Mouse (Mus musculus) 416B (cell line): ENCODE results near the gene Snx9.

Experiments
- DNase-seq: peaks from one replicate; pipeline ENCODE4 v3.0.0; 2011; ENCODE audit warnings: low read depth

The Snx9 gene

DNA sequence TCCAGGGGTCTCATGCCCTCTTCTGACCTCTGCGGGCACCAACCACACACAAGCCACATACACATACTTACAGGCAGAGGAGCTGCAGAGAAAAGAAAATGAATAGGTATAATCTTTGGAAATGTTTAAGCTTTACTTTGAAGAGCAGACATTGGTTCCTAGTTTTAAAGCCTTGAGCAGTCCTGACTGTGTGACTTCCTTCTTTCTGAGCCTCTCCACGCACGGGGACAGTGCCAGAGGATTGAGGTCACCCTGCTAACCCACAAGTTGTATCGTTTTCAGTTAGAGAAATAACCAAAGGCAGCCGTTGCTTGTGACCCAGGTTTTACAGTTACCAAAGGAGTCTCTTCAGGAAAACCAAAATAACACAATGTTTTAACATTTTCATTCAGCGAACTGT lies 87.9 kb downstream of the Snx9 start:
- DNase-seq, result peak; percentile 34

DNA sequence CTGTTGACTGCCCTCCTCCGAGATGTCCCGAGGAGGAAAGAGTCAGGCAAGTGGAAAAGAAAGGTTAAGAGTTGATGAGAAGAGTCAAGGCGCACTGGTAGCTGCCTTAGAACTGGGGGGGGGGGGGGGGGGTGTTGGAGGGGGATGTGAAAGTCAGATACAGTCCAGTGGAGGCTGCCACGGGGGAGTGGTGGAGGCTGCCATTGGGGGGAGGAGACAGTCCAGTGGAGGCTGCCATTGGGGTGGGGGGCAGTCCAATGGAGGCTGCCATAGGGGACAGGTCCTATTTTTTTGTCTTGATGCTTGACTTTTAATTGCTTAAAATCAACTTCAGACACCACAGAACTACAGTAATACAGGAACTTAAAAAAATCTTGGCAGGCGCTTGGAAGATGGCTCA lies 91.0 kb downstream of the Snx9 start:
- no peak for DNase-seq

DNA sequence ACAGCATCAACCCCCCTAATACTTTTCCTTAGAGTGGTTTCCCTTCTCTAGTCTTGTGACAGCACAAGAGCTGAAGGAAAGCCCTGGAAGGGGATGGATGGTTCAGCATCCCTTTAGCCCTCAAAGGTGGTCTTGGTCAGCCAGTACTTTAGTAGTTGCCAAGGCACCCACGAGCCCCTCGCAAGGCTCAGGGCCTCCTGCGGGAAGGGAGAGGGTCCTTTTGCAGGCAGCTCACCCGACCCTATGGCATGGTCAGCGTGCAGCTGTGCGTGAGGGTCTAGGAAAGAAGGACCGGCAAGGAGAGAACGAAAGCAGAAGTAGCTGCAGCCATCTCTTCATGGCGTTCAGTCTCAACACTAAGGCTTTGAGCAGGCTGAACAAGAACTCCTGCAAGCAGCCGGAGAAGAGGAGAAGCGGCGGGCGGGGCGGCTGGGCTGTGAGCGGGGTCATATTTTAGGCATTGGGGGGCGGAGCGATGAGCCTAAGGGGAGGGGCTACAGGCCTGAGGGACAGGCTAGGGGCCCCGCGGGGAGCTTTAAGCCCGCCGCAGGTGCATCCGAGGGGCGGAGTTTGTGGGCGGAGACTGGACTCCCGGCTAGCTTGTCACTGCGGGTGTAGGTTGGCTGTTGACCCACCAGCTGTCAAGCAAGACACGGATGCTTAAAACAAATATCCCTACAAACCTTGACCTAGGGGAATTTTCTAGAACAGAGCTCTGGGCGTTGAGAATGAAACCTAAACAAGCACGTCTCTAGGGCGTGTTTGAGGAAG lies 93.6 kb downstream of the Snx9 start:
- DNase-seq, result peak; percentile 93

DNA sequence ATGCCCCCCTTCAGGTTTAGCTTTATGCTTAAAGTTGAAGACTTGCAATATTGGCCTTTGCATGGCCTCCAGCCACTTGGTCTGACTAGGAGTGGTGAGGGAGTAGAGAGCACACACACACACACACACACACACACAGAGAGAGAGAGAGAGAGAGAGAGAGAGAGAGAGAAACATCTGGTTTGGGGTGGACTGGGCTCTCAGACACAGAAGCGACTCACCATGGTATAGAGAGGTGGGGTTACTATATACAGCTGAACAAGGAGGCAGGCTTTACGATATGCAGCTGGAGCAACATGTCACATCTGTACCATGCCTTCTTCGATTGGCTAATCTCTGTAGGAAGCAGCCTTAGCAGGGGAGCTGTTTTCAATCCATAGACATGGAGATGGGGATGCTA lies 94.6 kb downstream of the Snx9 start:
- DNase-seq, result peak; percentile 24

DNA sequence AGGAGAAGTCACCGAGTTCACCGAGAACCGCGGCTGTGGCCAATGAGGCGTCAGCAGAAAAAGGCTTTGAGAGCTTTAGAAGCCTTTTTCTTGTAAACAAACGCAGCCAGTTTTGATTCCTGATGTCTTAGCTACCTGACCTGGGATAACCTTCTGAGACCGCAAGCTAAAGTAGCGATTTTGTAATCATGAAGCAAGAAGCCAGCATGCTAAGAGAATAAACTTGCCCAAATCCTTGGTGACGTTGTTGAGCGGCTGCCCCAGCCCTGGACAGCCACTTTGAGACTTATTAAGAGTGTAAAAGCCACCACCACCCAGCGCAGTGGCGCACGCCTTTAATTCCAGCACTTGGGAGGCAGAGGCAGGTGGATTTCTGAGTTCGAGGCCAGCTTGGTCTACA lies 95.1 kb downstream of the Snx9 start:
- no peak for DNase-seq

DNA sequence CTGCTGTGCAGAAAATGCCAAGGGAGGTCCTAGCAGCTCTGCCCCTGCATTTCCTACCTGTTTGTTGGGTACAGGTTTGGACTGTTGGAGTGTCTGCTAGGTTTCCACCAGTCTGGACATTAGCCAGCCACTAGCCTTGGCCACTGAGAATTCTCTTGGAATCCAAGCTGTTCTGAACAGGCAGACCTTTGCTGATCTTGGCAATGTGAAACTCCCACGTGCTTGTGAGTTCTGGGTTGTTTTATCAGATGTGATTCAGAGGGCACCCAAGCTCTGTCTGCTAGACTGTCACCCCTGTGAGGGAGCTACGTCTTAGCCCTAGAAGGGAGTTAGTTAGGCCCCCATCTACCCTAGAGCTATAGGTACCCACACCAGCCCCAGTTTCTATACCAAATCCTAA lies 96.3 kb downstream of the Snx9 start:
- no peak for DNase-seq

DNA sequence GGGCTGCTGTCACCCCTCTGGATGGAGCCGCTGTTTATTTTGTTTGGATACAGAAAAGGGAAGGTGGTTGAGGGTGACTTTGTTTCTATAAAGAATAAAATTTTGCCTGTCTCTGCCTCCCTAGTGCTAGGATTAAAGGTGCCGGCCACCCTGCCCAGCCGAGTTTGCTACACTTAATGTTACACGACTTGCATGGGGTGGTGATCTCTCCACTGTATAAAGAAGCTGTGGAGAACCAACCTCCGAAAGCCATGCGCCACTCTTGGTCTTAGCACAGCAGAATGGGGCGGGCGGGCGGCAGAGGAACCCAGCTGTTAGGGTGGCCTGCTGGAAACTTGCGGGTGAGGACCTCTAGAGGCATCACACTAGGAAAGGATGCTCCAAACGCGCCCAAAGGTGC lies 98.7 kb downstream of the Snx9 start:
- DNase-seq, result no peak

DNA sequence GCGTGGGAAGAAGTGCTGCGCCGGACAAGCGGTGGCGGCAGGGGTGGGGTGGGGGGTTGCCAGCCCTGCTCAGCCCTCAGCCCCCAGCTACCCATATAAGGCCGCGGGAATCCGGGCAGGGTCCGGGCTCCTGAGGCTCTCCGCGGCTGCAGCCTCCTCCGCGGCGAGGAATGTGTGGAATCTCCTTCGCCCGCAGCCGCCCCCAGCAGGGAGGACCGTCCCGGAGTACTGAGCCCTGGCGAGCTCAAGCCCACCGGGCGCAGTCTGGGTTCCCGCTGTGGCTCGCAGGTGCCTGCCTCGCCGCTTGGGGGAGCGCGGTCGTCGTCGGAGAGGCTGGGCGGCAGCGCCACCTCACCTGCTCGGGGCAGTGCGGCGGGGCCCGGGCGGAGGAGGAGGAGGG lies 99.7 kb downstream of the Snx9 start:
- DNase-seq, result peak; percentile 69

DNA sequence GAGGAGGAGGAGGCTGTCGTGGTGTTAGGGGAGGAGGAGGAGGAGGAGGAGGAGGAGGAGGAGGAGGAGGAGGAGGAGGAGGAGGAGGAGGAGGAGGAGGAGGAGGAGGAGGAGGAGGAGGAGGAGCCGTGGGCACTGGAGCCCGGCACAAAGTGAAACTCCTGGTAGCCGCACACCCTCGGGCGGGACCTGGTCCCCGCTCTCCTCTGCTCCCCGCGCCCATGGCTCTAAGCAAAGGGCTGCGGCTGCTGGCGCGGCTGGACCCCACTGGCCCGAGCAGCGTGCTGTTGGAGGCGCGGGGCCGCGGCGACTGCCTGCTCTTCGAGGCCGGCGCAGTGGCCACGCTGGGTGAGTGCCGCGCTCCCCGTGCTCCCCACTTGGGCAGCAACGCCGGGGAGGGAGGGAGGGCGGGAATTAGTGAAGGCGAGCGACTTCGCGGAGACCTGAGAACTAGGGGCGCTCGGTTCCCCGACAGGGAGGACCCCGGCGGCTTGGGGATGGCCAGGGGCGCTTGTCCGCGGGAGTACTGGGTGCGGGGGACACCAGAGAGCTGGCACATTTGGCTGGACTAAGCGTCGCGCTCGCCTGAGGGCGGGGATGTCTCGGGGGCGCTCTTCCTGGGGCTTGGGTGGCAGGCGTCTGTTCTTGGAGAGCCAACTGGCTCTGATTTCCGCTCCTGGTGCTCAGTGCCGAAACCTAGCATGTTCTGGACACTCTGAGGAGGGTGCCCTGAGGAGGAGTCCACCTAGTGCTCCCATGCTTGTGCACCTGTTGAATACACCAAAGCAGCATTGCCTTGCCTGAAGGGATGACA lies 100.3 kb downstream of the Snx9 start, which contains the start of gene Synj2:
Gene Synj2, plus strand, starts transcription at position 51 of the 814 bp plus-strand sequence.
- DNase-seq, result no peak

DNA sequence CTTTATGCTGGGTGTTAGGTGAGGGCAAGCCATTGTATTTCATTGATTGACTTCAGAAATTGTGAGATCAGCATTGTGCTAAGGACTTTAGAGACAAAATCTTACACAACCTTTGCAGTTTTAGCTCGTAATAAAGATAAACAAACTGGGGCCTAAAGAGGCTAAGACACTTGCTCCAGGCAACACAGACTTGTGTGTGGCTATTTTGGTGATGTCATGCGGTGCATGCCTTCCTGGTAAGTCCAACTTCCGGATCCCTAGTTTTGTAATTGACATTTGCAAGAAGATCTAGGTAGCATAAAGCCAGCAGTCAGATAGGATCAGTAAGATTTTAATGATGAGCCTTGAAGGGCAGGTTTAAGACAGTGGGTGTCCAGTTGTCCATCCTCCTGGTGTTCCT lies 101.0 kb downstream of the Snx9 start:
- DNase-seq, result no peak

DNA sequence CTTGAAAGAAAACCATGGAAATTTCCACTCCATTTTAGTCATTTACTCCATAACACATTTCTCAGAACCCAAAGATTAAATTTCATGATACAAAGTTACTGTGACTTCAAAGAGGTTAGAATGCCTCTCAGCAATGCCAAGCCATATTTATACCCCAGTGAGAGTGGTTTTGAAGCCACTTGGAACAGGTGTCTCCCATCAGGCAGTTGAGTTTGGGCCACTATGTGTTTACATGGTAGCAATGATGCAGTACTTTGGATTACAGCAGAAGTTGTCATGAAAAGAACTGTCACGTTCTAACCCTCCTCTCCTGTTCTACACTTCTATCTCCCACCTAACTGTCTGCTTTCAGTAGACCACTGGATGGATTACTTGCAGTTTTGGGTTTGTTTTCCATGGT lies 101.9 kb downstream of the Snx9 start:
- DNase-seq, result no peak

DNA sequence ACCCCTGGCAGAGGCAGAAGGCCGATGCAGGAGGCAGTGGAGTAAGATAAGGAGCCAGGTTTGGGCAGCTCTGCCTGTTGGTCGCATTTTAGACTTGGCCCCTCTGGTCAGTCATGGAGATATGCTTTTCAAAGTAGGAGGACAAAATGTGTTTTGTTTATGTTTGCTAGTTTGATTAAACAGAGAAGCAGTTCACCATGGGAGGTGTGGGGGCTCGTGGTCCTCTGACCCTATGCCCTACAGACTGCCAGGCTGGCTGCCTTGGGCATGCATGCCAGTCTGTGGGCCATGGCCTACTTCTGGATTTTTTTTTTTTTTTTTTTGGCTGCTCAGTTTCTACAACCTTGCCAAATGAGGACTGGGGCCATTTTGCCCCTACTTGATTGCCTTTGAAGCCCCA lies 105.9 kb downstream of the Snx9 start:
- no peak for DNase-seq

DNA sequence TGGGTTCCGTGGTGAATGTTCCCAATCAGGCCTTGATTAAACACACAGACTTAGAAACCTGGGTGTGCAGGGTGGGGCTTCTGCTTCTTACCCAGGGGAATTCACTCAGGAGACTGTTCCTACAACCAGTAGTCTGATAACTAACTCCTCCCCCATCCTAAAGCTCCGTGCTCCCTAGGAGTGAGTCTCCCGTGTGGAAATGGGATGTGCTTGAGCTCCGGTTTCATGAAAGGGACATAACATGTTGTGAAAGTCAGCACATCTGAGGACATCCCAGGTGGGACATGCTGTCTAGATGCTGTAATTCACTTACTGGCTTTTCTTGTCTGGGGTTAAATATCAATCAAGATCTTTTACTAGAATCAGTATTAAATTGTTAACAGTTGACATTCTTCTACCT lies 111.3 kb downstream of the Snx9 start:
- no peak for DNase-seq

DNA sequence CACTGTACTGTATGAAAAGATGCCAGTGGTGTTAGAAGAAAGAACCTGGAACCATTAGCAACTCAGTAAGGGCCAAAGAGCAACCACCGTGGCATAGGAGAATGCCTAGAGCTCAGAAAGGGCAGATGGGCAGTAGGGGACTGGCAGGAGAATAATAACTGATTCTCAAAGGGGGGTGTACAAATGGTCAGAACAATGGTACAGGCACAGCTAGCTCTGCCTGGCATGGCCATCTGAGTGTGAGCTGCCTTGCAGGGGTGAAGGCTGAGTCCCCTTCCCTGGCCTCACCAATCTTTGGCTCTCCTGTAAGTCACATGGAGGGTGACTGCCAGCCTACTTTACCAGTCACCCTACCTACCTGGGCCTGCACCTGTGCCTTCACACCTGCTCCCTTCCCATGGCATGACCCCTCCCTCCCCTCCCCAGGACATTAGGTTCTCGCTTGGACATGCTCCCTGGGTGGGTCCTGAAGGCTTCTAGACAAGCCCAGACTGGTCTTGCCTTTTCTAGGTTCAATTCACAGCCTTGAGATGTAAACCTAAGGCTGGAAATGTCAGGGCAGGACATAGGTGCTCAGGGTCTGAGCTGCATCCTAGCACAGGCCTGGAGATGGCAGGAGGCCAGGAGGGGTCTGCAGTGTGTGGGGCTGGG lies 115.3 kb downstream of the Snx9 start:
- DNase-seq, result no peak

DNA sequence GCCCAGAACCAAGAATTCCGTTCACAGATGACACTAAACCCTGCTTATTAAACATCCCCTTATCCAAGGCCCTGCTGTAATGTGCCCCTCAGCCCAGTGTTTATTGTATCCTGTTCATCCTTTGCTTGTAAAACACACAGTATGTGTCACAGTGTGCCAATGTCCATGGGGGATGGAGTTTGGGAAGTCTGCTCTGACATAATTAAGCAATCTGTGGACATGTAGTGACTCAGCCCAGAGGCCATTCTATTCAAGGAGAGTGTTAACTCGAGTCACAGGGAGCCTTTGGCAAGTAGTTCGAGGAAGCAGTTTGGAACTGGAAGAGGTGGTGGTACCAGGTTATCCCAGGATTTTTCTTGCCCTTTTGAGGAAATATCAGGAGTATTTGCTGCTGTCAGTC lies 116.0 kb downstream of the Snx9 start:
- DNase-seq, result no peak

DNA sequence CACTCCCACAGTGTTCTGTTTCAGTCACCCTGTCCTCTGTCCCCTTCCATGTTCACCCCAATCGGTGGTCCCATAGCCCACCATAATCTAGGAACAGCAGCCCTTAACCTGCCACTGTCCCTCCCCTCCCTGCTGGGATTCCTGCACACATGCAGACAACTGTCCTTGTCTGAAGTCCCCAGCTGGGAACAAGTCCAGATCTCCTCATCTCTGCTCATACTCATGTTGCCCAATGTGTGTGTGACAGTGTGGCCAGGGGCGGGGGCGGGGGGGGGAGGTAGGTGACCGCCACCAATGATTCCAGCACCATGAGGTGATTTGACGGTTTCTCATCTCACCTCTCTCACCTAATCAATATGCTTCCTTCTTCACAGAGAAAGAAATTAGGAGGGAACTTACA lies 117.1 kb downstream of the Snx9 start:
- DNase-seq, result no peak

DNA sequence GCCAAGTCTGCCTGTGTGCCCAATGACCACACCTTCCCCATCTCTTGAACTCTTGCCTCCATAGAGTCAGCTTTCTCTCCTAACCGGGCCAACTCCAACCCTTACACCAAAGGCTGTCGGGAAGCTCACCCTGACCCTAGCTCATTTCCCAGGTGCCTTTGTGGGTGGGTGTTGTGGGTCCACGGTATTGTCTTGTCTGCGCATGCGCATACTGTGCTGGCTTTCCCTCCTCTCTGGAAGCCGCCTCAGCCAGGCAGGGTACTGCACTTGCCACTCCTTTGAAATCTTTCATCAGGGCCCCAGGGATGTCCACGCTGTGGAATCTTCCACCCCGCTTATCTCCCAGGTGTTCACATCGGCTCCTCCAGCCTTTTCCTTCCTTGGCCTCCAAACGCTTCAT lies 117.5 kb downstream of the Snx9 start:
- DNase-seq, result no peak

DNA sequence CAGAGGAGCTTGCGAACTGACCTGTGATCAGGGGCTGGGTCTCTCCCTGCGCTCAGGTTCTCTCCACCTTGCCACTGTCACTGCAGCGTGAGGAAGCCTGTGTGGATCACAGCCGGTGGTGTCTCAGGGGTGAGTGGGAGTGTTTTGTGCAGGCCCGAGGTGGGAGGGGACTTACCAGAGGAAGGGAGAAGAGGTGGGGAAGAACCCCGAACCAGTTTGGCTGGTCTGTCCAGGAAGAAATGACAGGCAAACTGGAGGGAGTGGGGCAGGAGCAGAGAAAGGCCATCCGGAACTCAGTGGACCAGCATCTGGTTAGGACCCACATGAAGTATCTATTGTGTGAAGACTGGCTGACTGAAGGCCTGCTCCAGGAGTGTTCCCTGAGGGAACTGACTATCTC lies 118.0 kb downstream of the Snx9 start:
- no peak for DNase-seq

DNA sequence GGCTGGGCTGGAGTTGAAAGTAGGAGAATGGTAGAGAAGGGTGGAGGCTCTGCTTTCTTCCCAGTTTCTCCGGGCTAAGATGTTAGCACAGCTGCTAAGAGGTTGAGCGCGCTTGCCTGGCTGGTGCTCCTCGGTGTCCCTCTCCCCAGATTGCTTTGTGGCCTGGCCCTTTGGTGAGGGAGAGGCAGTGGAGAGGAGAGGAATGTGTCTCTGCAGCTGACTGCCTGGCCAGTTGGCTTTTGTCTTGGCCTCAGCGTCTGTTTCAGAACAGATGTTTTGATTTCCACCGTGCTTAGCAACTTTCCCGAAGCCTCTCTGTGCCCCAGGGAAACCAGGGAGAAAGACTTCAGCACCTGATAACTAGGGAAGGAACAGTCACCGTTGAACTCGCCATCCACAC lies 118.7 kb downstream of the Snx9 start:
- no peak for DNase-seq

DNA sequence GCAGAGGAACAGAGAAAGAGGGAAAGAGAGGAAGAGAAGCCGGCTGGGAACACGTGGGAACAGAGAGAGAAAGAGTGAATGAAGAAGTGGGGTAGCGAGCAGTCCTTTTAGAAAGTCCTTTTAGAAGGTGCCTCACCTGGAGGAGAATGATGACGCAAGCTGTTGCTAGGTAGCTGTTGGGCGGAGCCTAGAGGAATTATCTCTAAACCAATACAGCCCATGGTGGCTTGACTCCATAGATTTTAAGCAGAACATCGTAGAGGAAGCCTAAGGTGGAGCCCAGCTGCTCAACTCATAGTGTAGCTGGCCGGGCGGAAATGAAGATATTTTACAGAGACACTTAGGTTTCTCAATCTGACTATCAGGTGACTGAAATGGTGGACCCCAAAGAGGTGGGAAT lies 122.6 kb downstream of the Snx9 start:
- no peak for DNase-seq

DNA sequence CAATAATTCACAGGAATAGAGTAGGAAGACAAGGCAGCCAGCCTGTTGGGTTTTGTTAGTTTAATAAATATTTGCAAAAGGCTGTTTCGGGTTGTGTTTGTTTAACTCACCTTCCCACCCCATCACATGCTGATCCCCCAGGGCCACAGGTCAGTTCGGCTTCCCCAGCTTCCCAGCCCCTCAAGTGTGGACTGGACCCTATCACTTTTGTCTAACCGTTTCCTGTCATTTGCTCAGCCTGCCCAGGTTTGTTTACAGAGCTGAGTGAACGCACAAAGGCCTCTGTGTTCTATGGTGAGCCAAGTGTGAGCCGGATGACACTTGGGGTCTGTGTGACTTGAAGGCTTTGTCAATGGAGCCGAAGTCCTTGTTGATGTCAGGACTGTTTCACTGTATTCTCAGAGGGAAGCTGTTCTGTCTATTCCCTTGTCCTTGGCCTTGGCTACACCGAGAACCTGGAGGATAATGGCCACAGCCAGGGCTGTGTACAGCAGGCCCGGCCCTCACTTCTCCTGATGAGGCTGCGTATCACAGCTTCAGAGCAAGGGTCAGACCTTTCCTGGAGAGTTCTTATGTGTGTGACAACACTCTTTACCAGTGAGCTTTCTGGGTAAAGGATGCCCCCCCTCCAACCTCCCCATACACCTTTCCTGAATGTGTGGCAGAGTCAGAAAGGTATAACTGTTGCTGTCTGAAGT lies 124.1 kb downstream of the Snx9 start:
- no peak for DNase-seq

DNA sequence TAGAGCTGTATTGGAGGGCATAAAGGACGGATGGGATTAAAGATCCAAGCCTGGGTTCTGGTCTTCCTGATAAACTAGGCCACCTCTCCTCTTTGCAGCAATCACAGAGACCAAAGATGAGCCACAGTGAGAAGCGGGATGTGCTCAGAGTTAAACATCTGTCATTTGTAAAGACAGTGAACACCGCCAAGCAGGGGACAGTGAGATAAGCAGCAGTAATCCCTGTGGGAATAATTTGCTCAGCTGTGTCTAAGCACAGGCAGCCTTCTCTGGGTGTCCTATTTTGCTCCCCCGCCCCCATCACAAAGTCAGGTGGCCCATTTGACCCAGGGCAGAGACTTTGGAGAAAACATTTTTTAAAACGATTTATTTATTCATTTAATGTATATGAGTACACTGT lies 125.6 kb downstream of the Snx9 start:
- no peak for DNase-seq

DNA sequence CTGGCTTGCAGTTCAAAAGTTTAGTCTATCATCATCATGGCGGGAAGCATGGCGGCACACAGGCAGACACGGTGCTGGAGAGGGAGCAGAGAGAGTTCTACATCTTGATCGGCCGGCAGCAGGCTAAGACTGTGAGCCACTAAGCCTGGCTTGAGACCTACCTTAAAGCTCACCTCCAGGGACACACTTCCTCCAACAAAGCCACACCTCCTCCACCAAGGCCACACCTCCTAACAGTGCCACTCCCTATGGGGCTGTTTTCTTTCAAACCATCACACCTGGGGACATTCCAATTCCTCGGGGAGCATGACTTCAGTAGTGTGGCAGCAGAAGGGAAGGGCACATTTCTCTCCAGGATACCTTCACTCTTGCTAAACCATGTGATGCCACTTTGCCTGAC lies 127.4 kb downstream of the Snx9 start:
- DNase-seq, result no peak
